Mouse (Mus musculus) testis, adult 10 weeks (tissue): ENCODE measurements around the gene Lnpk. TPM values are rescaled to one million over a fixed set of nuclear protein-coding genes. Genes with fewer than 3 reads are reported as not detected.

ENCODE experiments used
- polyA plus RNA-seq: library from polyadenylated mRNA; stranded (reverse); fragments of 350-450 nt; fragmentation: Illumina TruSeq; extraction: RNeasy Lipid Tissue Mini Kit (QIAGEN cat#74804); gene quantifications from one replicate; pipeline ENCODE4 v1.2.3, GENCODE M21; 2014; ENCODE audit warnings: low read depth, low replicate concordance

Gene Lnpk
- polyA plus RNA-seq: 203 TPM

DNA sequence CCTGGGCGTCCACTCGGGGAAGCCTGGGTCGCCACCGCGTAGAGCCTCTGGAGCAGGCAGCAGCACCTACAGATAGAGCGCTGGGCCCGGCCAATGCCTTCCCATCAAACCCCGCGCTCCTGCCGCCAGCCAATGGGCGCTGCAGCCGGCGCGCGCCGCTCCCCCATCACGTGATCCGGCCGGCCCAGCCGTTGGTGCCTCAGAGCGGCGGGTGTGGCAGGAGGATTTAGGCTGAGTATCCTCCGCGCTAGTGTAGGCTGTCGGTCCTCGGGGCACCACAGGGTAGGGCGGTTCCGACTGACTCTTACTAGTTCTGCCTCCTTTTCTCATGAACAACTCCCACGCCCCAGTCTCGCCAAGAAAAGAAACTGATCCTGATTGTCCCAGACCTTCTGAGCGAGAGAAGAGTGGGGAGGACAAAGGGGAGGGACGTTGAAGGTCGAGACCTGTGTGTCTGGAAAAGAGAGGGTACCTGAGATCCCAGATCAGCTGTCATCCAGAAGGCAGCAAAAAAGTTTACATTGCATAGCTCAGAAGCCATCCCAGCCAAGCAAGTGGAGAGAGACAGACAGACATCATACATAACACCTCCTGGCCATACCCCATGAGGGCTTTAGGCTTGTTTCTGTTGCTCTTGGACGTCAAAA is at the start of gene Lnpk:
TSS of gene Lnpk (minus strand) at position 593 of the 647 bp plus-strand sequence.

Other genes with a start within 250 kb of the Lnpk start
- 0.04 TPM for gene Evx2, start 80.1 kb upstream of the Lnpk start, polyA plus RNA-seq
- gene Hoxd13, start 88.9 kb upstream of the Lnpk start, polyA plus RNA-seq: 0.10 TPM
- gene Hoxd12, start 95.6 kb upstream of the Lnpk start, polyA plus RNA-seq: not detected
- not detected for gene Hoxd11, start 100.1 kb upstream of the Lnpk start, polyA plus RNA-seq
- gene Hoxd10, start 112.5 kb upstream of the Lnpk start, polyA plus RNA-seq: 0.95 TPM
- gene Hoxd9, start 118.3 kb upstream of the Lnpk start, polyA plus RNA-seq: 2.5 TPM
- 55.9 TPM for gene Hoxd8, start 125.2 kb upstream of the Lnpk start, polyA plus RNA-seq
- 0.07 TPM for gene Hoxd3, start 132.5 kb upstream of the Lnpk start, polyA plus RNA-seq
- 0.87 TPM for gene Hoxd4, start 132.5 kb upstream of the Lnpk start, polyA plus RNA-seq
- 0.29 TPM for gene Gm28230, start 147.3 kb upstream of the Lnpk start, polyA plus RNA-seq
- gene Hoxd1, start 183.5 kb upstream of the Lnpk start, polyA plus RNA-seq: not detected
- 114 TPM for gene Mtx2, start 246.4 kb upstream of the Lnpk start, polyA plus RNA-seq